22 mouse cellular contexts compared by ENCODE assay signal in genomic region chr8:61755186-61755585, GRCm38 (mm10).
A peak's percentile ranks its signal among the peaks of the same experiment; 100 is the strongest.
DNase-seq lines count a peak whose midpoint lies in the region; ATAC-seq and TF ChIP-seq lines count a peak whose summit lies in the region.
"Had no signal": no experiment of that assay in that cellular context is flagged by ENCODE, and none has a peak within 500 bp of the region (broad histone marks: within the 10 kb centered on the region; RNA-seq: fewer than 3 reads in every experiment).

No protein-coding gene starts in this region.

- peaks cover 18% of the 10 kb centered on the region; the same call in 1 of the 2 replicates for H3K36me3 ChIP-seq in heart, embryonic 10.5 days
- no peaks in the 10 kb centered on the region for H3K36me3 ChIP-seq in intestine, embryonic 14.5 days (ENCODE audit: control insufficient read depth, insufficient read depth, low read length)
- H3K36me3 ChIP-seq in intestine, embryonic 16.5 days (ENCODE audit: control insufficient read depth, insufficient read depth, low read length): no peaks in the 10 kb centered on the region
- no peaks in the 10 kb centered on the region for H3K36me3 ChIP-seq in myocyte (ENCODE audit: control insufficient read depth, insufficient read depth)
- H3K36me3 ChIP-seq: forebrain, embryonic 15.5 days; lung, embryonic 15.5 days; midbrain, embryonic 15.5 days had no signal

- no peak overlapping the region for H3K4me3 ChIP-seq in heart, embryonic 10.5 days
- no peak overlapping the region for H3K4me3 ChIP-seq in intestine, embryonic 14.5 days (ENCODE audit: low read depth, low read length)
- H3K4me3 ChIP-seq in intestine, embryonic 16.5 days (ENCODE audit: low read length): no peak overlapping the region
- no peak overlapping the region for H3K4me3 ChIP-seq in myocyte
- H3K4me3 ChIP-seq: embryonic facial prominence, embryonic 13.5 days; forebrain, embryonic 15.5 days; hindbrain, embryonic 12.5 days; limb, embryonic 15.5 days; lung, embryonic 15.5 days; midbrain, embryonic 15.5 days had no signal

- H3K27me3 ChIP-seq in heart, embryonic 10.5 days (ENCODE audit: insufficient read depth, poor library complexity, severe bottlenecking): no peaks in the 10 kb centered on the region
- H3K27me3 ChIP-seq in intestine, embryonic 14.5 days (replicated peaks; ENCODE audit: control insufficient read depth, insufficient read depth, low read length): 0 out of 2 replicates have a peak, but pooled peaks cover under 1% of the 10 kb centered on the region
- H3K27me3 ChIP-seq in intestine, embryonic 16.5 days (replicated peaks; ENCODE audit: control insufficient read depth, insufficient read depth, low read length): no peaks in the 10 kb centered on the region
- no peaks in the 10 kb centered on the region for H3K27me3 ChIP-seq in myocyte (ENCODE audit: control insufficient read depth, insufficient read depth, insufficient read length)
- H3K27me3 ChIP-seq: embryonic facial prominence, embryonic 13.5 days; forebrain, embryonic 15.5 days; hindbrain, embryonic 12.5 days; limb, embryonic 15.5 days; midbrain, embryonic 15.5 days had no signal

- peak; percentile 18 to 36 for DNase-seq in heart, adult 18-20 months
- no peak for DNase-seq in heart, embryonic 10.5 days (ENCODE audit: low spot score)
- DNase-seq in intestine, embryonic 14.5 days (ENCODE audit: low spot score): peak; percentile 7
- peak; percentile 74 for DNase-seq in Muller cell, postnatal 12 days (ENCODE audit: inconsistent ontology term)
- no peak for DNase-seq in natural killer cell, adult 2 months (ENCODE audit: low spot score in 2 of 2)
- DNase-seq: cerebellum, adult 11-12 months; cerebellum, postnatal 14 days; kidney, adult 18-20 months; left cerebral cortex, postnatal 4 days; lung, postnatal 4 days; thymus, adult 18-20 months; thymus, postnatal 4 days had no signal

- no peak overlapping the region for H3K27ac ChIP-seq in heart, embryonic 10.5 days
- H3K27ac ChIP-seq in intestine, embryonic 14.5 days (ENCODE audit: low read depth): no peak overlapping the region
- no peak overlapping the region for H3K27ac ChIP-seq in intestine, embryonic 16.5 days (ENCODE audit: low read length)
- H3K27ac ChIP-seq: embryonic facial prominence, embryonic 13.5 days; forebrain, embryonic 15.5 days; hindbrain, embryonic 12.5 days; limb, embryonic 15.5 days; liver, embryonic 14.5 days; lung, embryonic 15.5 days; midbrain, embryonic 15.5 days had no signal

- H3K9ac ChIP-seq in intestine, embryonic 14.5 days (ENCODE audit: low read length): no peak overlapping the region
- H3K9ac ChIP-seq in intestine, embryonic 16.5 days (ENCODE audit: low read depth, low read length): no peak overlapping the region
- H3K9ac ChIP-seq: embryonic facial prominence, embryonic 13.5 days; forebrain, embryonic 15.5 days; hindbrain, embryonic 12.5 days; limb, embryonic 15.5 days; liver, embryonic 14.5 days; lung, embryonic 15.5 days; midbrain, embryonic 15.5 days had no signal

- no peaks in the 10 kb centered on the region for H3K79me2 ChIP-seq in myocyte (ENCODE audit: control insufficient read depth, insufficient read depth)

- TF ChIP-seq POLR2A in myocyte (IDR thresholded peaks at IDR 0.05; ENCODE audit: insufficient read length, low read depth): no peak

- WGBS in heart, embryonic 10.5 days: 66% methylated on average over 2 of the region's 2 CpGs
- 63% methylated on average over 2 of the region's 2 CpGs for WGBS in intestine, embryonic 14.5 days
- 64% methylated on average over 2 of the region's 2 CpGs for WGBS in intestine, embryonic 16.5 days

- no peak for ATAC-seq in intestine, embryonic 14.5 days (replicated peaks; ENCODE audit: low FRiP score, low TSS enrichment, low read depth)
- no peak for ATAC-seq in intestine, embryonic 16.5 days
- ATAC-seq in erythroblast, adult 5-6 weeks (replicated peaks; ENCODE audit: low FRiP score, poor library complexity, severe bottlenecking): no peak
- ATAC-seq: forebrain, embryonic 15.5 days; midbrain, embryonic 15.5 days had no signal

- no peaks in the 10 kb centered on the region for H3K9me3 ChIP-seq in heart, embryonic 10.5 days
- H3K9me3 ChIP-seq in intestine, embryonic 14.5 days (ENCODE audit: control insufficient read depth, low read length): no peaks in the 10 kb centered on the region
- H3K9me3 ChIP-seq in intestine, embryonic 16.5 days (ENCODE audit: control insufficient read depth, low read length): no peaks in the 10 kb centered on the region
- H3K9me3 ChIP-seq: embryonic facial prominence, embryonic 13.5 days; forebrain, embryonic 15.5 days; hindbrain, embryonic 12.5 days; limb, embryonic 15.5 days; lung, embryonic 15.5 days; midbrain, embryonic 15.5 days had no signal

- no peak overlapping the region for H3K4me2 ChIP-seq in intestine, embryonic 14.5 days (ENCODE audit: low read length)
- no peak overlapping the region for H3K4me2 ChIP-seq in intestine, embryonic 16.5 days (ENCODE audit: low read depth, low read length)
- H3K4me2 ChIP-seq in myocyte (ENCODE audit: low read depth): peak overlapping the region; percentile 51
- H3K4me2 ChIP-seq: forebrain, embryonic 15.5 days; hindbrain, embryonic 12.5 days; limb, embryonic 15.5 days; lung, embryonic 15.5 days; midbrain, embryonic 15.5 days had no signal

- no peak overlapping the region for H3ac ChIP-seq in myocyte (ENCODE audit: control insufficient read depth, insufficient read length)

- H3K4me1 ChIP-seq in heart, embryonic 10.5 days: peaks cover 49% of the 10 kb centered on the region
- peaks cover 14% of the 10 kb centered on the region; the same call in 1 of the 2 replicates for H3K4me1 ChIP-seq in intestine, embryonic 14.5 days (replicated peaks; ENCODE audit: control insufficient read depth, insufficient read depth, low read length)
- peaks cover 6% of the 10 kb centered on the region for H3K4me1 ChIP-seq in intestine, embryonic 16.5 days (ENCODE audit: control insufficient read depth, insufficient read depth, low read length)

TF ChIP-seq in myocyte, 11 proteins besides CTCF, POLR2A, EP300 and RAD21:
- TF ChIP-seq MYOG (IDR thresholded peaks at IDR 0.05; ENCODE audit: control insufficient read depth in 1 of 3, insufficient read depth in 1 of 3, insufficient read length in 2 of 3, low read depth in 2 of 3): no peak
- no peak for TF ChIP-seq MYOD1 (IDR thresholded peaks at IDR 0.05; ENCODE audit: control insufficient read depth in 1 of 3, insufficient read length in 2 of 3, low read depth in 2 of 3)
- no peak for TF ChIP-seq MAX (IDR thresholded peaks at IDR 0.05; ENCODE audit: low read depth)
- TF ChIP-seq TCF12 (IDR thresholded peaks at IDR 0.05; ENCODE audit: insufficient read depth, poor library complexity, severe bottlenecking): no peak
- TF ChIP-seq TCF3 (IDR thresholded peaks at IDR 0.05; ENCODE audit: insufficient read length, low read depth): no peak
- no peak for TF ChIP-seq POLR2AphosphoS2 (IDR thresholded peaks at IDR 0.05; ENCODE audit: insufficient read length, low read depth)
- no peak for TF ChIP-seq CEBPB (IDR thresholded peaks at IDR 0.05; ENCODE audit: insufficient read depth, poor library complexity, severe bottlenecking)
- TF ChIP-seq USF1 (IDR thresholded peaks at IDR 0.05; ENCODE audit: low read depth): no peak
- TF ChIP-seq SRF (IDR thresholded peaks at IDR 0.05; ENCODE audit: control insufficient read depth, insufficient read length, low read depth): no peak
- TF ChIP-seq REST (IDR thresholded peaks at IDR 0.05; ENCODE audit: insufficient read depth, insufficient read length): no peak
- no peak for TF ChIP-seq E2F4 (IDR thresholded peaks at IDR 0.05; ENCODE audit: insufficient read depth)
TF ChIP-seq in myocyte: peak in this region for 0.

Comparison
In these comparisons a context has a peak if more than half of its experiments do, and no peak if none do; other contexts are left out.
1. DNase-seq: peak in heart, adult 18-20 months (2 of 2), intestine, embryonic 14.5 days (single experiment) and Muller cell, postnatal 12 days (single experiment); none in heart, embryonic 10.5 days (single experiment) and natural killer cell, adult 2 months (0 of 2).